Mouse (Mus musculus) heart, adult 11 months (tissue): ENCODE measurements around the gene Gm7995.
"Not testable (repeated sequence)": the region's sequence is repeated elsewhere in the genome, so short reads cannot be mapped to it uniquely, and the experiment has no call there.

Experiments used
- DNase-seq: peaks from one replicate; pipeline ENCODE4 v3.0.0; 2022

Gene Gm7995

GRCm38 (mm10) chr14:42309910-42310309, at the start of gene Gm7995:
Gm7995 (plus strand) TSS chr14:42310210.
- not testable (repeated sequence) for DNase-seq

GRCm38 (mm10) chr14:42297258-42297657, 12.8 kb upstream of the Gm7995 start, which contains the start of gene Gm9611:
Gm9611 (minus strand) TSS chr14:42297358.
- not testable (repeated sequence) for DNase-seq
